Mouse (Mus musculus): ENCODE results near the gene Grid1. TPM values are rescaled to one million over a fixed set of nuclear protein-coding genes. Genes with fewer than 3 reads are reported as not detected.

Gene Grid1
- polyA plus RNA-seq, 1 experiment: not detected

- 76% methylated on average over 5 of the region's 5 CpGs for WGBS
- Histone ChIP-seq H3K27ac (ENCODE audit: insufficient read depth, low read depth, low read length) (no peak overlapping the region), H3K4me1 (ENCODE audit: control insufficient read depth, insufficient read depth, low read length) (no peaks in the 10 kb centered on the region), H3K4me3 (ENCODE audit: insufficient read depth, low read depth, low read length) (no peak overlapping the region)
- TF ChIP-seq POLR2A (IDR thresholded peaks at IDR 0.05; ENCODE audit: insufficient read depth, low read depth, low read length) (no peak), CTCF (IDR thresholded peaks at IDR 0.05; ENCODE audit: insufficient read depth, low read depth, low read length) (no peak)
These were observed 169.2 kb downstream of the Grid1 start for GRCm38 (mm10) chr14:34989131-34989530.

GRCm38 (mm10) chr14:35006736-35007135, 186.8 kb downstream of the Grid1 start:
- no peak overlapping the region for H3K4me3 ChIP-seq (ENCODE audit: insufficient read depth, low read depth, low read length)
- TF ChIP-seq CTCF (IDR thresholded peaks at IDR 0.05; ENCODE audit: insufficient read depth, low read depth, low read length) (no peak), POLR2A (IDR thresholded peaks at IDR 0.05; ENCODE audit: insufficient read depth, low read depth, low read length) (no peak)
- peaks cover 3% of the 10 kb centered on the region; the same call in 1 of the 2 replicates for H3K4me1 ChIP-seq (ENCODE audit: control insufficient read depth, insufficient read depth, low read length)
- no peak overlapping the region for H3K27ac ChIP-seq (ENCODE audit: insufficient read depth, low read depth, low read length)
- WGBS: 81% methylated on average over 7 of the region's 7 CpGs

DNA sequence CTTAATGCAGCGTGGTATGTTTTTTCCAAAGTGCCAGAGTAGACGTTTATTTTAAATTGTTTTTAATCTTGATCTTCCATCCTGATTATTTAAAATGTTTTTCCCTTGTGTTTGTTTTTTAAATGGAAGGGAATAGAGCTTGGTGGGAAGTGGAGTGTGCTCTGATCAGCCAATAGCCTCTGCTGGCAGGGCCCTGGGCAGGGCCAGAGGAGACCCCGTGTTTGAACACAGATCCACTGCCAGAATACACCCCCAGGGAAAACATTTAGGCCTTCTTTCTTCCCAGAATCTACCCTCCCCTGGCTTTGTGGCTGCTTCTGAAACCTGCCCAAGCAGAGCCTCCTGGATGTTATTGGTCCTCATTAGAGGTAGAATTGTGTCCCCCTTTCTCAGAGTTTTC, 188.8 kb downstream of the Grid1 start:
- no peak overlapping the region for H3K4me3 ChIP-seq (ENCODE audit: insufficient read depth, low read depth, low read length)
- TF ChIP-seq CTCF (IDR thresholded peaks at IDR 0.05; ENCODE audit: insufficient read depth, low read depth, low read length) (no peak), POLR2A (IDR thresholded peaks at IDR 0.05; ENCODE audit: insufficient read depth, low read depth, low read length) (no peak)
- H3K27ac ChIP-seq (ENCODE audit: insufficient read depth, low read depth, low read length): no peak overlapping the region
- WGBS: 54% methylated on average over 3 of the region's 3 CpGs
- H3K4me1 ChIP-seq (ENCODE audit: control insufficient read depth, insufficient read depth, low read length): peaks cover 3% of the 10 kb centered on the region; the same call in 1 of the 2 replicates

DNA sequence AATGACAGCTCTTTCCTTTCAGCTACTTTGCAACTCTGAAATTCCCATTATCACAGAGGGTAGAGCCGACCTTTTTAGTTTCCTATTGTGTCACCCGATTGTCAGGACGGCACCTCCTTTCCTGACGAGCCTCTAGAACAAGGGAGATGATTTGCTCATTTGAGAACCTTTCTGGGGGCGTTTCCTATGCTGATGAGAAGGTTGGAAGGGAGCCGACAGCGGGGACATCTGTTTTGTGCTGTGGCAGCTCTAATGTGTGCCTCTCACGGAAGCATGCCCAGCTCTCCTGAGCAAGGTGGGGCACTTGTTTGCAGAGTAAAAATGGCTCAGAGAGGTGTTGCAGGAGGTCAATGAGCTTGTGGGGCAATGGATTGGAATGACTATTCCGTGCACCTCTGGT, 189.2 kb downstream of the Grid1 start:
- WGBS: 46% methylated on average over 9 of the region's 9 CpGs
- TF ChIP-seq CTCF (IDR thresholded peaks at IDR 0.05; ENCODE audit: insufficient read depth, low read depth, low read length) (no peak), POLR2A (IDR thresholded peaks at IDR 0.05; ENCODE audit: insufficient read depth, low read depth, low read length) (no peak)
- H3K27ac ChIP-seq (ENCODE audit: insufficient read depth, low read depth, low read length): no peak overlapping the region
- H3K4me3 ChIP-seq (ENCODE audit: insufficient read depth, low read depth, low read length): no peak overlapping the region
- peaks cover 3% of the 10 kb centered on the region; the same call in 1 of the 2 replicates for H3K4me1 ChIP-seq (ENCODE audit: control insufficient read depth, insufficient read depth, low read length)

- WGBS: 95% methylated on average over 8 of the region's 8 CpGs
- Histone ChIP-seq H3K4me1 (ENCODE audit: control insufficient read depth, insufficient read depth, low read length) (no peaks in the 10 kb centered on the region), H3K4me3 (ENCODE audit: insufficient read depth, low read depth, low read length) (no peak overlapping the region), H3K27ac (ENCODE audit: insufficient read depth, low read depth, low read length) (no peak overlapping the region)
- TF ChIP-seq CTCF (IDR thresholded peaks at IDR 0.05; ENCODE audit: insufficient read depth, low read depth, low read length) (no peak), POLR2A (IDR thresholded peaks at IDR 0.05; ENCODE audit: insufficient read depth, low read depth, low read length) (no peak)
These were observed 206.8 kb downstream of the Grid1 start for GRCm38 (mm10) chr14:35026686-35027085.

DNA sequence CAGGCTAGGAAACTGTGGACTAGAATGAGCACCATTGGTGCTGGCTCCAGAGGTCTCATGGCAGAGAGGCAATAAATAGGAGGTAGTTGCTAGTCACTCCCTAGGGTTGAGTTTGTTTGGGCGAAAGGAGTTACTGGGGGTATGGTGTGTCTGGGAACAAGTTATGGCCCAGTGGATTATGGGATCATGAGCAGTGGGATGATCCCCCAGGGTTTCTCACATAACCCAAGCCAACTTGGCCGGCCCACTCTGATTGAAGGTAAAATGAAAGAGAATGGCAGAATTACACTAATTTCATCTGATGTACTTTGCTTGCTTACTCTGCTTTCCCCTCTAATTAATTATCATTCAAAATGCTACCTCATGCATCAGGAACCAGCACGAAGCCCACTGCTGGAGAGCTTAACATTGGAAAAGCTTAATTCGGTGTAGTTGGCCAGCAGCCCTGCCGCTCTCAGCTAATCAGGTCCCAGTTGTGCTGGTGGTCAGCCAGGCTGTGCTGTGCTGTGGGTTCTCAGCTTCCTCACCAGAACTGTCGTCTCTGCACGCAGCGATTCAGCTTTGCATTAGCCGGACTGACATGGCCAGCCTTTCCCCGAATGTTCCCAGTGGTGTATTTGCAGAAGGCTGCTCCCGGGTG, 207.7 kb downstream of the Grid1 start:
- H3K27ac ChIP-seq (ENCODE audit: insufficient read depth, low read depth, low read length): no peak overlapping the region
- no peak overlapping the region for H3K4me3 ChIP-seq (ENCODE audit: insufficient read depth, low read depth, low read length)
- WGBS: 63% methylated on average over 11 of the region's 11 CpGs
- TF ChIP-seq CTCF (IDR thresholded peaks at IDR 0.05; ENCODE audit: insufficient read depth, low read depth, low read length): no peak
- no peak for TF ChIP-seq POLR2A (IDR thresholded peaks at IDR 0.05; ENCODE audit: insufficient read depth, low read depth, low read length)
- peaks cover 1% of the 10 kb centered on the region; the same call in 1 of the 2 replicates for H3K4me1 ChIP-seq (ENCODE audit: control insufficient read depth, insufficient read depth, low read length)

- TF ChIP-seq POLR2A (IDR thresholded peaks at IDR 0.05; ENCODE audit: insufficient read depth, low read depth, low read length) (no peak), CTCF (IDR thresholded peaks at IDR 0.05; ENCODE audit: insufficient read depth, low read depth, low read length) (no peak)
- 91% methylated on average over 2 of the region's 2 CpGs for WGBS
- H3K27ac ChIP-seq (ENCODE audit: insufficient read depth, low read depth, low read length): no peak overlapping the region
- H3K4me3 ChIP-seq (ENCODE audit: insufficient read depth, low read depth, low read length): no peak overlapping the region
- peaks cover 2% of the 10 kb centered on the region; the same call in 1 of the 2 replicates for H3K4me1 ChIP-seq (ENCODE audit: control insufficient read depth, insufficient read depth, low read length)
These were observed 209.7 kb downstream of the Grid1 start for GRCm38 (mm10) chr14:35029626-35030025.

- Histone ChIP-seq H3K27ac (ENCODE audit: insufficient read depth, low read depth, low read length) (no peak overlapping the region), H3K4me3 (ENCODE audit: insufficient read depth, low read depth, low read length) (no peak overlapping the region), H3K4me1 (ENCODE audit: control insufficient read depth, insufficient read depth, low read length) (peaks cover 2% of the 10 kb centered on the region; the same call in 1 of the 2 replicates)
- TF ChIP-seq CTCF (IDR thresholded peaks at IDR 0.05; ENCODE audit: insufficient read depth, low read depth, low read length): no peak
- 94% methylated on average over 2 of the region's 2 CpGs for whole genome bisulfite sequencing
These were observed 210.4 kb downstream of the Grid1 start for GRCm38 (mm10) chr14:35030271-35030670.

DNA sequence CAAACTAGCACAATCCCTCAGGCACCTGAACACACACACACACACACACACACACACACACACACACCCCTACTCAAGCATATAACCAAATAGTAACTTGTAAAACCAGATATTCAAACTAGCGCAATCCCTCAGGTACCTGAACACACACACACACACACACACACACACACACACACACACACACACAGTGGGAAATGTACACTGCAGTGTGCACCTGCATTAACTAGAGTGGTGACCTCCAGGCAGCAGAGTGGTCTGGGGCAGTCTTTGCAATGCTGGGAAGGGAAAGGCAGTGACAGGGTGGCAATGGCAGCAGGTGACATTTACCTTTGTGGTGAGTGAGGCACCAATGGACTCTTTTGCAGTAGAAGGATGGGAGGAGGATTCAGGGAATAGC, 212.4 kb downstream of the Grid1 start:
- no peak overlapping the region for H3K4me3 ChIP-seq (ENCODE audit: insufficient read depth, low read depth, low read length)
- H3K4me1 ChIP-seq (ENCODE audit: control insufficient read depth, insufficient read depth, low read length): peaks cover 2% of the 10 kb centered on the region; the same call in 1 of the 2 replicates
- WGBS: 100% methylated on average over 1 of the region's 1 CpGs
- TF ChIP-seq POLR2A (IDR thresholded peaks at IDR 0.05; ENCODE audit: insufficient read depth, low read depth, low read length): no peak
- TF ChIP-seq CTCF (IDR thresholded peaks at IDR 0.05; ENCODE audit: insufficient read depth, low read depth, low read length): no peak
- H3K27ac ChIP-seq (ENCODE audit: insufficient read depth, low read depth, low read length): no peak overlapping the region
